Mouse (Mus musculus) hindbrain, embryonic 14.5 days (tissue): ENCODE data around the gene Yjefn3. TPM values are rescaled to one million over a fixed set of nuclear protein-coding genes. Genes with fewer than 3 reads are reported as not detected.

Experiments
- ATAC-seq: fragments of 200-750 bp; cut with Nextera tagmentation; 2 replicates; pipeline ENCODE4 v1.8.0; 2017; ENCODE audit warnings: moderate number of reproducible peaks, mild to moderate bottlenecking, moderate TSS enrichment, moderate library complexity; ENCODE audit not compliant: low FRiP score
- DNase-seq: peaks from one replicate; pipeline ENCODE4 v3.0.0-alpha.2; 2015; ENCODE audit warnings: low spot score
- H3K27ac ChIP-seq: fragments of 300-500 bp; sonication (generic); 2 replicates; pipeline ENCODE4 v1.5.1; 2014; ENCODE audit warnings: mild to moderate bottlenecking, moderate library complexity
- H3K27me3 ChIP-seq: fragments of 300-500 bp; sonication (generic); 2 replicates; pipeline ENCODE4 v1.6.1; 2014; ENCODE audit warnings: mild to moderate bottlenecking, low read length, mixed read lengths; ENCODE audit not compliant: control insufficient read depth, insufficient read depth
- H3K36me3 ChIP-seq: fragments of 300-500 bp; sonication (generic); replicated peaks from 2 replicates; pipeline ENCODE4 v1.6.1; 2014; ENCODE audit not compliant: control insufficient read depth, insufficient read depth
- H3K4me1 ChIP-seq: fragments of 300-500 bp; sonication (generic); replicated peaks from 2 replicates; pipeline ENCODE4 v1.6.1; 2014; ENCODE audit warnings: antibody characterized with exemption, low read length, mixed read lengths; ENCODE audit not compliant: control insufficient read depth, insufficient read depth
- H3K4me2 ChIP-seq: fragments of 300-500 bp; sonication (generic); replicated peaks from 2 replicates; pipeline ENCODE4 v1.6.1; 2014; ENCODE audit warnings: mild to moderate bottlenecking, moderate library complexity
- H3K4me3 ChIP-seq: fragments of 300-500 bp; sonication (generic); replicated peaks from 2 replicates; pipeline ENCODE4 v1.5.1; 2014; ENCODE audit warnings: mild to moderate bottlenecking, low read length
- H3K9ac ChIP-seq: fragments of 300-500 bp; sonication (generic); 2 replicates; pipeline ENCODE4 v1.6.1; 2014
- H3K9me3 ChIP-seq: fragments of 300-500 bp; sonication (generic); 2 replicates; pipeline ENCODE4 v1.6.1; 2016; ENCODE audit warnings: low read length; ENCODE audit not compliant: control insufficient read depth
- WGBS: fragments of 180-500 bp; shearing (Covaris S2); extraction: QIAGEN DNeasy Blood & Tissue Kit; methylation state at CpG from one replicate; pipeline ENCODE4 v1.1.7; 2014; 5-methylcytosine and 5-hydroxymethylcytosine counted together
- polyA plus RNA-seq: library from polyadenylated mRNA; unstranded; fragments of >200 nt; fragmentation: Nextera tagmentation; extraction: Ambion mirVana; gene quantifications from 2 replicates; pipeline ENCODE4 v1.2.1, GENCODE M21; 2014

Gene Yjefn3
- polyA plus RNA-seq, 1 experiment from 2014 or later, result 12.3 TPM

GRCm38 (mm10) chr8:69935431-69935830 lies 32.9 kb upstream of the Yjefn3 start:
- H3K27ac ChIP-seq, result no peak overlapping the region
- H3K4me1 ChIP-seq, result peaks cover 4% of the 10 kb centered on the region; the same call in 1 of the 2 replicates
- H3K4me2 ChIP-seq, result no peak overlapping the region
- peaks cover 17% of the 10 kb centered on the region; the same call in 1 of the 2 replicates for H3K36me3 ChIP-seq
- H3K9me3 ChIP-seq, result no peaks in the 10 kb centered on the region
- WGBS, result 94% methylated on average over 3 of the region's 3 CpGs
- no peak for ATAC-seq
- H3K9ac ChIP-seq, result no peak overlapping the region
- no peak for DNase-seq
- no peak overlapping the region for H3K4me3 ChIP-seq
- H3K27me3 ChIP-seq, result no peaks in the 10 kb centered on the region

- Histone ChIP-seq H3K36me3 (peaks cover 17% of the 10 kb centered on the region; the same call in 1 of the 2 replicates), H3K4me3 (no peak overlapping the region), H3K4me1 (peaks cover 4% of the 10 kb centered on the region; the same call in 1 of the 2 replicates), H3K27ac (no peak overlapping the region), H3K9me3 (no peaks in the 10 kb centered on the region), H3K9ac (no peak overlapping the region), H3K4me2 (no peak overlapping the region), H3K27me3 (no peaks in the 10 kb centered on the region)
- no peak for DNase-seq
- WGBS, result 95% methylated on average over 5 of the region's 5 CpGs
- no peak for ATAC-seq
Observed at GRCm38 (mm10) chr8:69934582-69934981, 32.1 kb upstream of the Yjefn3 start.

GRCm38 (mm10) chr8:69933811-69934210 lies 31.3 kb upstream of the Yjefn3 start:
- peaks cover 4% of the 10 kb centered on the region; the same call in 1 of the 2 replicates for H3K4me1 ChIP-seq
- no peak overlapping the region for H3K4me3 ChIP-seq
- H3K36me3 ChIP-seq, result peaks cover 17% of the 10 kb centered on the region; the same call in 1 of the 2 replicates
- no peak overlapping the region for H3K4me2 ChIP-seq
- H3K27ac ChIP-seq, result no peak overlapping the region
- H3K9ac ChIP-seq, result no peak overlapping the region
- 87% methylated on average over 2 of the region's 2 CpGs for WGBS
- DNase-seq (no peak), ATAC-seq (no peak)
- no peaks in the 10 kb centered on the region for H3K9me3 ChIP-seq
- H3K27me3 ChIP-seq, result no peaks in the 10 kb centered on the region

GRCm38 (mm10) chr8:69926901-69927300 lies 24.4 kb upstream of the Yjefn3 start:
- H3K36me3 ChIP-seq, result no peaks in the 10 kb centered on the region
- no peaks in the 10 kb centered on the region for H3K4me1 ChIP-seq
- H3K9me3 ChIP-seq, result no peaks in the 10 kb centered on the region
- ATAC-seq (no peak), DNase-seq (no peak)
- no peak overlapping the region for H3K4me3 ChIP-seq
- H3K9ac ChIP-seq, result no peak overlapping the region
- no peak overlapping the region for H3K27ac ChIP-seq
- no peaks in the 10 kb centered on the region for H3K27me3 ChIP-seq
- no peak overlapping the region for H3K4me2 ChIP-seq

- H3K4me1 ChIP-seq, result peaks cover 13% of the 10 kb centered on the region; the same call in 1 of the 2 replicates
- no peaks in the 10 kb centered on the region for H3K9me3 ChIP-seq
- DNase-seq (no peak), ATAC-seq (no peak)
- H3K27me3 ChIP-seq, result no peaks in the 10 kb centered on the region
- no peak overlapping the region for H3K4me2 ChIP-seq
- H3K9ac ChIP-seq, result no peak overlapping the region
- 83% methylated on average over 1 of the region's 1 CpGs for WGBS
- H3K27ac ChIP-seq, result no peak overlapping the region
- H3K36me3 ChIP-seq, result no peaks in the 10 kb centered on the region
- H3K4me3 ChIP-seq, result no peak overlapping the region
Observed at GRCm38 (mm10) chr8:69923986-69924385, 21.5 kb upstream of the Yjefn3 start.

- Histone ChIP-seq H3K4me2 (no peak overlapping the region), H3K4me3 (no peak overlapping the region), H3K27me3 (no peaks in the 10 kb centered on the region), H3K4me1 (peaks cover 13% of the 10 kb centered on the region; the same call in 1 of the 2 replicates), H3K9me3 (no peaks in the 10 kb centered on the region), H3K27ac (peak overlapping the region; percentile 77; the same call in 1 of the 2 replicates), H3K36me3 (no peaks in the 10 kb centered on the region), H3K9ac (peak overlapping the region; percentile 16)
- DNase-seq, result no peak
- ATAC-seq, result no peak
- 98% methylated on average over 2 of the region's 2 CpGs for WGBS
Observed at GRCm38 (mm10) chr8:69921141-69921540, 18.6 kb upstream of the Yjefn3 start.

- no peak overlapping the region for H3K4me3 ChIP-seq
- DNase-seq (peak; percentile 69), ATAC-seq (peak; percentile 58)
- 0 out of 2 replicates have a peak overlapping the region, but pooled peaks have one; percentile 11 for H3K4me2 ChIP-seq
- peaks cover 3% of the 10 kb centered on the region for H3K36me3 ChIP-seq
- no peaks in the 10 kb centered on the region for H3K27me3 ChIP-seq
- no peaks in the 10 kb centered on the region for H3K9me3 ChIP-seq
- 47% methylated on average over 11 of the region's 11 CpGs for WGBS
- peak overlapping the region; percentile 16; the same call in 1 of the 2 replicates for H3K9ac ChIP-seq
- peak overlapping the region; percentile 77 for H3K27ac ChIP-seq
- peaks cover 13% of the 10 kb centered on the region; the same call in 1 of the 2 replicates for H3K4me1 ChIP-seq
Observed at GRCm38 (mm10) chr8:69919876-69920662, 17.6 kb upstream of the Yjefn3 start.

- Histone ChIP-seq H3K9me3 (no peaks in the 10 kb centered on the region), H3K4me1 (peaks cover 13% of the 10 kb centered on the region; the same call in 1 of the 2 replicates), H3K27me3 (no peaks in the 10 kb centered on the region), H3K4me2 (no peak overlapping the region), H3K36me3 (peaks cover 13% of the 10 kb centered on the region), H3K9ac (no peak overlapping the region), H3K4me3 (no peak overlapping the region), H3K27ac (no peak overlapping the region)
- WGBS, result 68% methylated on average over 1 of the region's 1 CpGs
- DNase-seq (peak; percentile 93), ATAC-seq (peak; percentile 61)
Observed at GRCm38 (mm10) chr8:69919010-69919409, 16.5 kb upstream of the Yjefn3 start.

GRCm38 (mm10) chr8:69918506-69918905 lies 16.0 kb upstream of the Yjefn3 start:
- H3K4me3 ChIP-seq, result no peak overlapping the region
- no peak; the same call in 1 of the 2 replicates for ATAC-seq

More at GRCm38 (mm10) chr8:69918506-69918905, 16.0 kb upstream of the Yjefn3 start:
- H3K4me2 ChIP-seq, result no peak overlapping the region
- H3K4me1 ChIP-seq, result peaks cover 13% of the 10 kb centered on the region; the same call in 1 of the 2 replicates
- H3K27ac ChIP-seq, result no peak overlapping the region
- H3K9ac ChIP-seq, result no peak overlapping the region
- no peaks in the 10 kb centered on the region for H3K27me3 ChIP-seq
- H3K9me3 ChIP-seq, result no peaks in the 10 kb centered on the region
- no peak for DNase-seq
- H3K36me3 ChIP-seq, result peaks cover 18% of the 10 kb centered on the region
